Mouse (Mus musculus) olfactory bulb, adult 2 months (tissue): ENCODE results near the gene Gucy2g.

ENCODE experiments used
- CTCF ChIP-seq: fragments of 200-500 bp; IDR thresholded peaks from 2 replicates; pipeline ENCODE4 v1.5.1; 2012; ENCODE audit warnings: low read depth, mild to moderate bottlenecking, low read length, moderate library complexity; ENCODE audit not compliant: insufficient read depth
- POLR2A ChIP-seq: fragments of 200-500 bp; IDR thresholded peaks from 2 replicates; pipeline ENCODE4 v1.6.1; 2012; ENCODE audit warnings: mild to moderate bottlenecking, low read depth, low read length, moderate library complexity; ENCODE audit not compliant: insufficient read depth

- TF ChIP-seq POLR2A (no peak), CTCF (no peak)
Observed at GRCm38 (mm10) chr19:55216876-55217275, 24.2 kb downstream of the Gucy2g start.
